Mouse (Mus musculus): ENCODE results near the gene Ms4a10. TPM values are rescaled to one million over a fixed set of nuclear protein-coding genes. Genes with fewer than 3 reads are reported as not detected.

The Ms4a10 gene
- total and polyA plus RNA-seq, 3 experiments = not detected

- Histone ChIP-seq H3K36me3 (ENCODE audit: control insufficient read depth in 1 of 2, insufficient read depth in 2 of 2, low read length in 2 of 2) (no peaks in the 10 kb centered on the region), H3K9ac (ENCODE audit: control insufficient read depth, low read depth, low read length, poor library complexity, severe bottlenecking) (no peak overlapping the region), H3K4me3 (ENCODE audit: control insufficient read depth in 1 of 2, insufficient read depth in 1 of 2, low read depth in 2 of 2, low read length in 2 of 2) (no peak overlapping the region), H3K27ac (ENCODE audit: control insufficient read depth, low read depth, low read length) (no peak overlapping the region), H3K27me3 (ENCODE audit: control insufficient read depth in 1 of 2, insufficient read depth in 2 of 2, low read length in 2 of 2) (no peaks in the 10 kb centered on the region; a peak in 1 of 4 replicates), H3K79me2 (ENCODE audit: control insufficient read depth, insufficient read depth, low read length, poor library complexity) (no peaks in the 10 kb centered on the region), H3K9me3 (replicated peaks; ENCODE audit: insufficient read depth, low read length) (no peaks in the 10 kb centered on the region), H3K4me1 (ENCODE audit: control insufficient read depth in 1 of 2, insufficient read depth in 2 of 2, low read length in 2 of 2) (peaks cover 0 to 5% of the 10 kb centered on the region in 2 experiments; a peak in 2 of 4 replicates)
- DNase-seq (ENCODE audit: low read depth, low spot score) = peak; percentile 61
- TF ChIP-seq CTCF (IDR thresholded peaks at IDR 0.05 in 2 of 3, conservative IDR thresholded peaks at IDR 0.05 in 1 of 3; ENCODE audit: control insufficient read depth in 1 of 3, insufficient read depth in 1 of 3, low read depth in 2 of 3, low read length in 3 of 3, poor library complexity in 1 of 3, severe bottlenecking in 1 of 3) = peak; percentile 70 to 81 (median 72)
- peak; percentile 17 for TF ChIP-seq RAD21 (IDR thresholded peaks at IDR 0.05; ENCODE audit: low read depth, low read length)
- TF ChIP-seq POLR2AphosphoS2 (IDR thresholded peaks at IDR 0.05; ENCODE audit: low read length) = no peak
- peak; percentile 22; the same call in 1 of the 2 replicates for TF ChIP-seq SMC3 (IDR thresholded peaks at IDR 0.05; ENCODE audit: low read depth, low read length)
Measured at GRCm38 (mm10) chr19:10976318-10976717, 1.8 kb upstream of the Ms4a10 start.

DNA sequence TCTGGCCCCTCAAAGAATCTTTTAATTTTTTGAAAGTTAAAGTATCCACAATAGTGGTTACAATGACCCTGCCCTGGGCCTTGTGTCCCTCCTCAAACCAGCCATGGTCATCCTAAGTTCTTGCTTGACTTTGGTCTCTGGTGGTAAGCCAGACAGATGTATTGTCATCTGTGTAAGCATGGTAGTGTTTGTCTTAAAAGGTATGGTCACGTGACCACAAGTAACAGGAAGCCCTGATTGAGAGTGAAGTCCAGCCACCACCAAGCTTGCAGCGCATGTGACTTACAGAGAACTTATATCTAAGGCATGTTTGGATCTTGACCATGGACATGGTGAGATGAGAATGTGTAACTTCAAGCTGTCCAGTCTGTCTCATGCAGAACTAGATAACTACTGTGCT, 717 bp upstream of the Ms4a10 start:
- no peak overlapping the region for H3K27ac ChIP-seq (ENCODE audit: control insufficient read depth, low read depth, low read length)
- no peaks in the 10 kb centered on the region for H3K9me3 ChIP-seq (replicated peaks; ENCODE audit: insufficient read depth, low read length)
- no peaks in the 10 kb centered on the region for H3K79me2 ChIP-seq (ENCODE audit: control insufficient read depth, insufficient read depth, low read length, poor library complexity)
- H3K4me1 ChIP-seq (ENCODE audit: control insufficient read depth in 1 of 2, insufficient read depth in 2 of 2, low read length in 2 of 2) = peaks cover 0 to 8% of the 10 kb centered on the region in 2 experiments; a peak in 2 of 4 replicates
- TF ChIP-seq NRF1 (IDR thresholded peaks at IDR 0.05; ENCODE audit: insufficient read depth, low read depth, low read length, poor library complexity, severe bottlenecking) (no peak), USF2 (IDR thresholded peaks at IDR 0.05; ENCODE audit: borderline replicate concordance in 1 of 2, insufficient read depth in 1 of 2, low read depth in 1 of 2, low read length in 2 of 2) (0 out of 4 replicates have a peak, but pooled peaks of 1 of the 2 experiments have one; percentile 26), USF1 (IDR thresholded peaks at IDR 0.05; ENCODE audit: low read depth, low read length) (peak; percentile 78)
- H3K36me3 ChIP-seq (ENCODE audit: control insufficient read depth in 1 of 2, insufficient read depth in 2 of 2, low read length in 2 of 2) = peaks cover 0 to 3% of the 10 kb centered on the region in 2 experiments; a peak in 2 of 4 replicates
- no peak for DNase-seq (ENCODE audit: low read depth, low spot score)
- H3K27me3 ChIP-seq (ENCODE audit: control insufficient read depth in 1 of 2, insufficient read depth in 2 of 2, low read length in 2 of 2) = no peaks in the 10 kb centered on the region; a peak in 1 of 4 replicates
- no peak overlapping the region for H3K9ac ChIP-seq (ENCODE audit: control insufficient read depth, low read depth, low read length, poor library complexity, severe bottlenecking)
- H3K4me3 ChIP-seq (ENCODE audit: control insufficient read depth in 1 of 2, insufficient read depth in 1 of 2, low read depth in 2 of 2, low read length in 2 of 2) = no peak overlapping the region

GRCm38 (mm10) chr19:10973187-10973586, 1.3 kb downstream of the Ms4a10 start:
- no peaks in the 10 kb centered on the region for H3K9me3 ChIP-seq (replicated peaks; ENCODE audit: insufficient read depth, low read length)
- H3K4me1 ChIP-seq (ENCODE audit: control insufficient read depth in 1 of 2, insufficient read depth in 2 of 2, low read length in 2 of 2) = peaks cover 2 to 6% of the 10 kb centered on the region in 2 experiments; a peak in 3 of 4 replicates
- H3K79me2 ChIP-seq (ENCODE audit: control insufficient read depth, insufficient read depth, low read length, poor library complexity) = no peaks in the 10 kb centered on the region
- H3K4me3 ChIP-seq (ENCODE audit: control insufficient read depth in 1 of 2, insufficient read depth in 1 of 2, low read depth in 2 of 2, low read length in 2 of 2) = no peak overlapping the region
- H3K36me3 ChIP-seq (ENCODE audit: control insufficient read depth in 1 of 2, insufficient read depth in 2 of 2, low read length in 2 of 2) = peaks cover 0 to 5% of the 10 kb centered on the region in 2 experiments; a peak in 2 of 4 replicates
- H3K27me3 ChIP-seq (ENCODE audit: control insufficient read depth in 1 of 2, insufficient read depth in 2 of 2, low read length in 2 of 2) = no peaks in the 10 kb centered on the region; a peak in 1 of 4 replicates
- TF ChIP-seq TBP (IDR thresholded peaks at IDR 0.05; ENCODE audit: low read depth, low read length) (no peak), NRF1 (IDR thresholded peaks at IDR 0.05; ENCODE audit: insufficient read depth, low read depth, low read length, poor library complexity, severe bottlenecking) (no peak), CTCF (IDR thresholded peaks at IDR 0.05 in 2 of 3, conservative IDR thresholded peaks at IDR 0.05 in 1 of 3; ENCODE audit: control insufficient read depth in 1 of 3, insufficient read depth in 1 of 3, low read depth in 2 of 3, low read length in 3 of 3, poor library complexity in 1 of 3, severe bottlenecking in 1 of 3) (no peak), E2F4 (IDR thresholded peaks at IDR 0.05; ENCODE audit: borderline replicate concordance, low read depth, low read length) (no peak), CHD1 (IDR thresholded peaks at IDR 0.05; ENCODE audit: low read depth, low read length) (no peak), ZNF384 (IDR thresholded peaks at IDR 0.05; ENCODE audit: low read depth, low read length) (no peak), JUND (IDR thresholded peaks at IDR 0.05; ENCODE audit: low read depth, low read length) (no peak), MAFK (IDR thresholded peaks at IDR 0.05; ENCODE audit: borderline replicate concordance, low read depth, low read length) (no peak), HCFC1 (IDR thresholded peaks at IDR 0.05; ENCODE audit: low read depth, low read length) (no peak), MAZ (IDR thresholded peaks at IDR 0.05; ENCODE audit: low read depth, low read length) (no peak)
- no peak overlapping the region for H3K27ac ChIP-seq (ENCODE audit: control insufficient read depth, low read depth, low read length)
- no peak overlapping the region for H3K9ac ChIP-seq (ENCODE audit: control insufficient read depth, low read depth, low read length, poor library complexity, severe bottlenecking)
- DNase-seq (ENCODE audit: low read depth, low spot score) = no peak
